Mouse (Mus musculus) heart, adult 8-10 months (tissue): ENCODE measurements around the gene Trim41. TPM values are rescaled to one million over a fixed set of nuclear protein-coding genes. Genes with fewer than 3 reads are reported as not detected.

Source experiments
- DNase-seq: peaks from one replicate; pipeline ENCODE4 v3.0.0; 2022; ENCODE audit warnings: low spot score
- total RNA-seq, 4 experiments: library from RNA; stranded (reverse); gene quantifications; 2 replicates each; pipeline ENCODE4 v1.2.4; 2022

Trim41 gene
- total RNA-seq, 4 experiments from 2014 or later, result 22.2 to 28.9 (median 23.8) TPM

DNA sequence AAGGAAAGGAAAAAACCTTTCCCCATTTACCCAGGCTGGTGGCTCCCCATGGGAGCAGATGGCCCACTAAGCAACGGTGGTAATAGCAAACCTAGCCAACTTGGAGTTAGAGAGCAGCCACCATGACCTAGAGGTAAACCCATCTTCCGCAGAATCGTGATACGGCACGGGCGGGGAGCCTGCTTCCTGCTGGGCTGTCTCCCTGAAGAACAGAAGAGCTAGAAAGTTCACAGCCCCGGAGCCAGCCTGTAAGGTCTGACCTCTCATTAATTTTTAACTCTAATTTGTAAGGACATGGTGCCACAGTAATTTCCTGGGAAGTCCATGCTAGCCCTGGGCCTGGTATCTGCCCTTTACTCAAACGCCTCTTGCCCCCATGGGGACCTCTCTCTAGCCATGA, 26.2 kb downstream of the Trim41 start:
- DNase-seq, result no peak

DNA sequence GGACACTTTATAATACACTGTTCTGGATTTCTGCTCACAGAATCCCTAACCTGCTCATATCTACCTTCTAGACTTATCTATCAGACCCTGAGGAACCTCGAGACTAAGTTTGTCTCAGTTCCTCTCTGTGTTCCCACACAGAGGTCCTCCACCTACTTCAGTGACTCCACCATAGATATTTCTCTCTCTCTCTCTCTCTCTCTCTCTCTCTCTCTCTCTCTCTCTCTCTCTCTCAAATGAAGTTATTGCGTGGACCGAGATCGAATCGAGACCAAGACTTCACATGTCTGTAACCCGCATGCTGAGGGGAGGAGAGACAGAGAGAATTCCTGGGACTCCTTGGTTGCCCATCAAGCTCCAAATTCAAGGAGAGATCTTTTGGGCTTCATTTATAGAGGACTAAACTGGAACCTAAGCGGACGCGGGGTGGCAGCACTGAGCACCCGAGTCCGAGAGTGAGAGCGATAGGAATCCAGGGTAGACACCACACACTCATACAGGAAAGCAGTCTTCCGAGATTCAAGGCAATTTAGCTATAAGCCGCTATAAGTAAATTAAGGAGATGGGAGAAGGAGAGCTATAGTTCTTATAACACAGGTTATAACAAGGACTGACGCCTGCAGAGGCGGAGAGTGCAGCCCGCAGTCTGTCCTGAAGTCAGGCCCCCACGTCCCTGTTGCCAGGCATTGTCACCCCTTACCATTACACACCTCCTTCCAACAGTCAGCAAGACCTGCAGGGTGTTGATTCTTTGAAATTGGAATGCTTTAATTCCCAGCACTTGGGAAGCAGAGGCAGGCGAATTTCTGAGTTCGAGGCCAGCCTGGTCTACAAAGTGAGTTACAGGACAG, 27.0 kb downstream of the Trim41 start:
- peak; percentile 88 for DNase-seq

DNA sequence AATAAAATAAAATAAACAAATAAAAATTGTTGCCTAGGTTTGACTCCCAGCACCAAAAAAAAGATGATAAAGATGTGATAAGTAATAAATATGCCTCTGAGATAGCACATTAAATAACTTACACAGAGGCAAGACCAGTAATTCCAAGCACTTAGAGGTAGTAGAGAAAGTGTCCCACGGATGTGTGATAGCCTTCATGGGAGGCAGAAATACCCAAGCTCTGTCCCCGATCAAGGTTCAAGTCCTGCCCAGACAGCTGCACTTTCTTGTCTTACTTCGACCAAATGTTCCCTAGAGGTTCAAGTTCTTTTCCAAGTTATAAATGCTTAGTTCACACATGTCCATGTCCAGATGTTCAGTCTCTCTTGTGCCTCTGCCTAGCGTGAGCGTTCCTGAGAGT, 27.9 kb downstream of the Trim41 start:
- DNase-seq, result no peak

DNA sequence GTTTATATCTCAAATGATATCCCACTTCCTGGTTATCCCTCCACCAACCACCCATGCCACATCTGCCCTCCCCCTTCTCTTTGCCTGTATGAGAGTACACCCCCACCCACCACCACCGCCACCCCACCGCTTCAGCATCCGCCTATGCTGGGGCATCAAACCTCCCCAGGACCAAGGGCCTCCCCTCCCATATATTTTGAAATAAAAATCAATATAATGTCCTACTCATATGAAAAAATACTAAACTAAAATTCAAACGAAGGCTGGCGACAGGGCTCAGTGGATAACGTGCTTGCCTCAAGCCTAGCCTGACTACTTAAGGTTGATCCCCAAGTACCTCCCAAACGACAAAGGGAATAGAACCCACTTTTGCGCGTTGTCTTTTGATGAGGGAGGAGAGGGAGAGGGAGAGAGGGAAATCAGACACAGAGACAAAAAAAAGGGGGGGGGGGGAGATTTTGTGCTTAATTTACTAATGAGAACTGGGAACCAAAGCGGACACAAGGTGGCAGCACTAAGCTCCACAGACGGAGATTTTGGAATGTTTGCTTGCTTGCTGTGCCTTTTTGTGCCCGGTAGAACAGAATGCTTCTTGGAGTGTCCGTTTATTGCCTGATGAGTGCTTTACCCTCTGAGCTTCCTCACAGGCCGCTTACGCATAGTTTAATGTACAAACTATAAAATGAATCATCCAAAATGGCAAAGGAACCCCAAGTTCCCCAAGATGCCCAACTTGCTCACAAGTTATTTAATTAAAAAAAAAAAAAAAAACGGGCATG, 28.7 kb downstream of the Trim41 start:
- peak; percentile 77 for DNase-seq

DNA sequence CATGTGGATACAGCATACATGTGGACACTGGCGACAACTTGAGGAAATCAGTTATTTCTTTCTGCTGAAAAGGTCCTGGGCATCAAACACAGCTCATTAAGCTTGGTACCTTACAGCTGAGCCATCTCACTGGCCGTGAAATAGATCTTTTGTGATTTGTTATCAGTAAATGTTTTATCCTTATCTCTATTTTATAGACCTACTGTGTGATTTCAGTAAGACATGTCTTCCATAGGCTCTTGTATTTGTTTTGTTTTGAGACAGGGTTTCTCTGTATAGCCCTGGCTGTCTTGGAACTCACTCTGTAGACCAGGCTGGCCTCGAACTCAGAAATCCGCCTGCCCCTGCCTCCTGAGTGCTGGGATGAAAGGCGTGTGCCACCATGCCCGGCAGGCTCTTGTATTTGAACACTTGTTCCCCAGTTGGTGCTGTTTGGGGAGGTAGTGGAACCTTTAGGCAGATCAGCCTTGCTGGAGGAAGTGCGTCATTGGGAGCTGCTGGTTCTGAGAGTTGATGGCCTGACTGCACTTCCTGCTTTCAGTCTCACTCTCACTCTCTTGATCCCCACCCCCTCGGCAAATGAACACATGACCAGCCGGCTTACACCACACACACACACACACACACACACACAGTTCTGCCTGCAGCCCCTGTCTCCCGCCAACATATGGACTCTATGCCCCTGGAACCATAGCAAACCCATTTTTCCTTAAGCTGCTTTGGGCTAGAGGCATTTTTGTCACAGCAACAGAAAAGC, 29.5 kb downstream of the Trim41 start:
- DNase-seq, result peak; percentile 36

DNA sequence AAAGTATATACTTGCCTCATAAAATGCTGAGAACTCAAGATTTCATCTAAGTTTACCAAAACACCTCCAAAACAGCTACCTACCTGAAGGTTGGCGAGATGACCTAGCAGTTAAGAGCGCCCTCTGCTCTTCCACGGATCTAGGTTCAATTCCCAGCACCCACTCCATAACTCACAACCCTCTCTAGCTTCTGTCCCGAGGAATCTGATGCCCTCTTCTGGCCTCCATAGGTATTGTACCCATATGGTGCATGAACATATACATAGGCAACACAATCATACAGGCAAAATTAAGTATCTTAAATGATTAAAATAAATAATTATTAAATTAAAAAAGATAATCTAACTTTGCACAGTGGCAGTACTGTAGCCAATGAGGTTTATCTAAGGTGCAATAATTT, 34.9 kb downstream of the Trim41 start:
- DNase-seq, result no peak

DNA sequence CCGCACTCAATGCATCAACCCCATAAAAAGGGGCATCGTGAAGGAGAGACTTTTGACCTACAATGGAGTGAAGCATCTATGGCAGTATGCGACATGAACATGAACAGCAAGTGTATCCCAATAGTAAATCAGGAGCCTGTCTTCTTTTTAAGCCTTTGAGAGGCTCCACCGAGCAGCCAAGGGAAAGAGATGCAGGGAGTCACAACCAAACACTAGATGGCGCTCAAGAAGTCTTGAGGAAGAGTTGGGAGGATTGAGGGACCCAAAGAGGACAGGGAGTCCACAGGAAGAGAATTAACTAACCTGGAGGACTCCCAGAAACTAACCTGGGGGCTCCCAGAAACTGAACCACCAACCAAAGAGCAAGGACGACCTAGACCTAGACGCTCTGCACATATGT, 37.7 kb downstream of the Trim41 start:
- no peak for DNase-seq

DNA sequence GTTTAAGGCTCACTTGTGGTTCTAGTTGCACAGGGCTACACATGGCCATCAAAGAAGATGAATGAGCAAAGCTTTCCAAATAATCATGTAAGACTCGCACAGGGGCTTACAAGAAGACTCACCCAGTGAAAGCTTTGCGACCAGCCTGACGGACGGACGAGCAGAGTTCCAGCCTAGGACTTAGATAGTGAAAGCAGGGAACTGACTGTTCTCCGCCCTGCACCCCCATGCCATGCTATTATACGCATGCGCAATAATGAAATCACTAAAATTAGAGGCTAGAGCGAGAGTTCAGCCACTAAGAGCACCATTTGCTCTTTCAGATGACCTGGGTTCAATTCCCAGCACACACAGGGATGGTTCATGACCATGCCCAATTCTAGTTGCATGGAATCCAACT, 39.9 kb downstream of the Trim41 start:
- DNase-seq, result no peak

DNA sequence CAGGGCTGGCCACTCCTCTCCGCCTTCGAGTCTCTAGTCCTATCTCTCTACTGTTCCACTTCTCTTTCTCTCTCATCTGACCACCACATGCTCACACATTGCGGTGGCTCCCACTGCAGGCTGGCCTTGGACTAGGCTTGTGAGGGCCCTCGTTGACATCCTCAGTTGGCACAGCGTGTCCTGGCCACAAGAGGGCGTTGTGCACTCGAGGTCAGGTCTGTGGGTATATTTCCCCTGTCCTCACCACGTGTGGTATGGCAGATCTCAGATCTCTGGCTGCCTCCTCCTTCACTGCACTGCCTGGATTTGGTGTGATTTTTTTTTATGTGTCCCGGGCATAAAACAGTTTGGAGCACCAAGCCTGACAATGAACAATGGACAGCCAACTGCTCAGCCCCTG, 40.5 kb downstream of the Trim41 start:
- DNase-seq, result no peak

DNA sequence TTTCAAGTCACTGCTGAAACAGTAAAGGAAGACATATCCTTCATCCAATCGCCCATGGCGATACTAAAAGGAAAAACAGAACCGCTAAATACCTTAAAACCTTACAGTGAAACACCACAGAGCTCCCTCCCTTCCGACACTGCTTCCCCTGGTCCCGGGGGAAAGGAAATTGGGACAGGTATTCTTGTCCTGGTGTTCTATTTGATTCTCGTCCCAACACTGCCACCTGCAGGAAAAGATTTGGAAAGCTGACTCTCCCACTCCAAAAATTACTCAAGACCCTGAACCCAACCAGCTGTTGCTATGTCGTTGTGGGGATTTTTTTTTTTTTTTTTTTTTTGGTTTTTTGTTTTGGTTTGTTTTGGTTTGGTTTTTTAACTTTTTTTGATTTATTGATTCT, 41.7 kb downstream of the Trim41 start:
- peak; percentile 73 for DNase-seq

DNA sequence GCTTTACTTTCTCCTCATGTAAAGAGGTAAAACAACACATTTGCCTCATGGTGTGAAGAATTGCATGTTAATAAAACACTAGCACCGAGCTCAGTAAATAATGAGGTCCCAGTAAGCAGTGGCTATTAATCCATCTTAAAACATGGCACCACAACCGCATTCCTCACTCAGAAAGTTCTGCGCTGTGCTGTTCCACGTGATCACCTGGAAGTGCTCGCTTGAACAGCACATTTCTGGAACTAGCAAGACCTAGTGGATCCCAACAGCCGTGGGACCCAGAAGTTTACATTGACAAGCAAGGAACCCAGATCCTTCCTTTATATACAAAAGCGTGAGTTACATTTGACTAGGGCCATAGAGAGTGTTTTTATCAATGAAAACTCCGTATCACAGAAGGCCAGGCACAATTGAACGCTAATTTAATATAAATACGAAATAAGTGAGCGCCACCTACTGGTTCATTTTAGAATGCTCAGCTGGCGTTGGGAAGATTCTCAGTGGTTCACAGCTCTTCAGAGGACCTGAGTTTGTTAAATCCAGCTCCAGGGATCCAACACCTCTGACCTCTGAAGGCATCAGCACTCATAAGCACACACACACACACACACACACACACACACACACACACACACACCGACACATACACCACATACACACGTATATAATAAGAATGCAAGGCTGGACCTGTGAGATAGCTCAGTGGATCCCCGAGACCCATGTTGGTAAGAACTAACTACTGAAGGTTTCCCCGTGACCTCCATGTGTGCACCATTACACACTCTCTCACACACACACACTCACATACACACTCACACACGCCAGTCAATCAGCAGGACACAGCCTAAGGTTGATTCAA, 42.5 kb downstream of the Trim41 start:
- DNase-seq, result no peak

DNA sequence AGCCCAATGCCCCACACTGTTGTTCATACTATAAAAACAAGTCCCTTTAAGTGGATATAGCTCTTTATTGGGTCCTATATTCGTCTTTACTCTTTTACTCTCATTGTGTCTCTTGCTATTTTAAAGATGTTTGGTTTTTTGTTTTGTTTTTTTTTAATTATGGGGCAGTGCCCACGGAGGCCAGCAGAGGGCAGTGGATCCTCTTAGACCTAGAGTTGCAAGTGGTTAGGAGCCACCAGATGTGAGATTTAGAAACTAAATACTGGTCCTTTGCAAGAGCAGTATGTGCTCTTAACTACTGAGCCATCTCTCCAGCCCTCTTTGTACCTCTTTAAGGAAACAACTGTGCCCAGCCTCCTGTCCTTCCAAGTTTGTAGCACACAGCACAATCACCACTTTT, 45.5 kb downstream of the Trim41 start:
- no peak for DNase-seq

DNA sequence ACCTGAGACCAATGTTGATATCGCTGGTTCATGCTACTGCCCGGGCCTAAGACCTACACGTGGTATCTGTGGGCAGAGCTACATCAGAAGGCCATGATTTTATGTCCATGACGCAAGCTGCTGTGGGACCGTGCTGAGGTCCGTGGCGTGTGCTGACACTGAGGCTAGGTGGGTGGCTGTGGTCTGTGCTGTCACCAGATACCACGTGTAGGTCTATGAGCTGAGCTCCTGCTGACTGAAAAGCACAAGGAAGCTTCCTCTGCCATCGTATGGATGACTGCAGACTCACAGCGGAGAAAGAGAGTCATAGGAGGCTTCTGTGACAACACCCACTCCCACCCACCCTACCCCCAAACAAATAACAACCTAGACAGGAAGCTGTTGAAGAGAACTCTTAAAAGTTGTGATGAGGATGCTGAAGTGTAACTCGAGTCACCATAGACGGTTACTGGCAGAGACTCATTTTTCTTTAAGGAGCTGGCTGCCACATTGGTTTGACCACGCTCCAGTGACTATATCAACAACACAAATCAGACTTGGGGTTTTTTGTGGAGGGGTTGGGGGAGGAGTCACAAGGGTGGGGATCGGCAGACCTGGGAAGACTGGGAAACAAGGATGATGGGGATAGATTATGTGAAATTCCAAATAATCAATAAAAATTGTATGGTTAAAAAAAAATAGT, 49.8 kb downstream of the Trim41 start:
- no peak for DNase-seq

DNA sequence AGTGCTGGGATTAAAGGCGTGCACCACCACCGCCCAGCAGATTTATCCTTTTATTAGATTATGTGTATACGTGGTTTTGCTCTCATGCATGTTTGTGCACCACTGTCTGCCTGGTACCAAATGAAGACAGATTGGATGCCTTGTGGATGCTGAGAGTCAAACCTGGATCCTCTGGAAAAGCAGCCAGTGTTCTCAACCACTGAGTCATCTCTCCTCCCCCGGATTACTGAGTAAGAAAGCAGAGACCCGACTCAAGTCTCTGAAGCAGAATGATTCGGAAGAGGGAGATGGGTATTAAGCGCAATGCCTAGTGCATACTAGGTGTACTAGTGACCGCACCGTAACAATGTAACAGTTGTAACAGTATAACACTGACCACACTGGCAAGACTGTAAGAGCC, 53.0 kb downstream of the Trim41 start:
- DNase-seq, result no peak

DNA sequence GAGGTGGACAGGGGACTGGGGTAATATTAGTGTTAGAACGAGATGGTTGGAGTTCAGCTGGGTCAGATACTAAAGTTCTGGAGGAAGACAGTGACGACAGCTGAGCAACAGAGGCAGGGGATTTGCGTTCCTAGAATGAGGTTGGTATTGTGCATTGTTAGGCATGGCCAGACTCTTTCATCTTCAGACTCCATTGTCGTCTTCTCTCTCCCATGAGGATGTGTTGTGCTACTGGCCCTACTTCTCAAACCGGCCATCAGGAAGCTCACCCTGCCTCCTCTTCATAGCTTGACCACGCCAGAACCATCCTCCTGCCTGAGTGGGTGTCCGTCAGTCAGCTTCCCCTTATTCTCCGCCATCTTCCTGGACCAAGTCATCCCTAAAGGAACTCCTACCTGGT, 58.1 kb downstream of the Trim41 start:
- DNase-seq, result no peak

Other genes starting within 250 kb of the Trim41 start
- 100 to 1,000 TPM; 385 to 495 (median 425) TPM for gene Rack1, start 17.0 kb downstream of the Trim41 start, total RNA-seq
- gene Trim7, start 8.8 kb upstream of the Trim41 start, total RNA-seq, result 10 to 100 TPM; 15.6 to 31.7 (median 17.5) TPM
- 1 to 10 TPM; 1.6 to 5.4 (median 3.7) TPM for gene Gm12184, start 9.3 kb upstream of the Trim41 start, total RNA-seq
- gene Irgm1, start 54.3 kb upstream of the Trim41 start, total RNA-seq, result 10 to 100 TPM; 11.7 to 13.3 (median 12.1) TPM
- 1 to 10 TPM in 2 of 4 experiments, under 1 TPM in 2; 0.47 to 1.2 (median 0.90) TPM for gene Gm5431, start 84.9 kb upstream of the Trim41 start, total RNA-seq
- gene Psme2b, start 128.8 kb upstream of the Trim41 start, total RNA-seq, result 1 to 10 TPM; 1.7 to 2.9 (median 2.7) TPM
- under 1 TPM in 3 of 4 experiments, not detected in 1; 0.09 to 0.14 (median 0.09) TPM for gene Olfr56, start 161.5 kb upstream of the Trim41 start, total RNA-seq
- gene 9930111J21Rik1, start 162.0 kb upstream of the Trim41 start, total RNA-seq, result 1 to 10 TPM; 4.0 to 5.6 (median 4.4) TPM
- gene Gm12185, start 174.9 kb upstream of the Trim41 start, total RNA-seq, result 1 to 10 TPM in 3 of 4 experiments, under 1 TPM in 1; 0.79 to 1.2 (median 1.1) TPM
- 1 to 10 TPM; 1.6 to 3.4 (median 2.6) TPM for gene Tgtp1, start 176.8 kb upstream of the Trim41 start, total RNA-seq
- gene 9930111J21Rik2, start 233.9 kb upstream of the Trim41 start, total RNA-seq, result 1 to 10 TPM; 4.7 to 6.0 (median 5.6) TPM
- gene Tgtp2, start 246.9 kb upstream of the Trim41 start, total RNA-seq, result 1 to 10 TPM; 2.1 to 3.9 (median 3.1) TPM